ENCODE assay signal across 18 mouse cellular contexts in the genomic region with DNA sequence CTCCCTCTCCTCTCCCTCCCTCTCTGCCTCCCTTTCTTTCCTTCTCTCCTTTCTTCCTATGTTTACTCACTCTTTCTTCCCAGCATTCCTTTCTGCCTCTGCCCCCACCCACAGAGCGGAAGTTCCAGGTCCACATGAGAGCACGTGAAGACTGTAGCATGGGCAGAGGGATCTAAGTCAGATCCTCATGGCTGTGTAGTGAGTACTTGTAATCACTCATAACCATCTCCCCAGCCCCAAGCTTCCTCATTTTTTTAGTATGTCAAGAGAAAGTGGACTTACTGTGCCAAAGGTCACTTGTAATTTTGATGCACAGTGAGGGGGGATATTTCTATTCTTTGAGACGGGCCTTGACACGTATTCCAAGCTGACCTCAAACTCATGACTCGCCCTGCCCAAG.
"Had no signal": no experiment of that assay in that cellular context is flagged by ENCODE, and none has a peak within 500 bp of the region (broad histone marks: within the 10 kb centered on the region; RNA-seq: fewer than 3 reads in every experiment).

No protein-coding gene starts in this region.

- H3K4me3 ChIP-seq: left cerebral cortex, adult 2 months; liver, embryonic 13.5 days; midbrain, embryonic 12.5 days; myocyte; neural tube, embryonic 13.5 days; stomach, embryonic 15.5 days had no signal

- H3K4me2 ChIP-seq: liver, embryonic 13.5 days; midbrain, embryonic 12.5 days; neural tube, embryonic 13.5 days; stomach, embryonic 15.5 days had no signal

- ATAC-seq: intestine, postnatal 0 days; midbrain, embryonic 16.5 days had no signal

- H3K4me1 ChIP-seq: liver, embryonic 13.5 days; midbrain, embryonic 12.5 days; neural tube, embryonic 13.5 days; stomach, embryonic 15.5 days had no signal

- DNase-seq: kidney, adult 2 months; kidney, postnatal 25 days; layer of hippocampus, postnatal 36 days; liver, embryonic 13.5 days; lung, adult 2 months; retina, postnatal 1 day; right cerebral cortex, postnatal 25 days; spleen, adult 18-20 months; thymus, adult 18-20 months; thymus, postnatal 36 days had no signal

- H3K36me3 ChIP-seq: liver, embryonic 13.5 days; midbrain, embryonic 12.5 days; neural tube, embryonic 13.5 days; stomach, embryonic 15.5 days had no signal

- H3K27me3 ChIP-seq: liver, embryonic 13.5 days; midbrain, embryonic 12.5 days; stomach, embryonic 15.5 days had no signal

- H3K27ac ChIP-seq: kidney, postnatal 0 days; left cerebral cortex, adult 2 months; liver, embryonic 13.5 days; midbrain, embryonic 12.5 days; neural tube, embryonic 13.5 days; stomach, embryonic 15.5 days had no signal

- H3K9me3 ChIP-seq: liver, embryonic 13.5 days; midbrain, embryonic 12.5 days; neural tube, embryonic 13.5 days; stomach, embryonic 15.5 days had no signal

- H3K9ac ChIP-seq: liver, embryonic 13.5 days; midbrain, embryonic 12.5 days; neural tube, embryonic 13.5 days; stomach, embryonic 15.5 days had no signal
